ENCODE assay signal across 20 mouse cellular contexts in genomic region chr17:13695881-13696280, GRCm38 (mm10).
DNase-seq lines count a peak whose midpoint lies in the region; ATAC-seq and TF ChIP-seq lines count a peak whose summit lies in the region.
"Had no signal": no experiment of that assay in that cellular context is flagged by ENCODE, and none has a peak within 500 bp of the region (broad histone marks: within the 10 kb centered on the region; RNA-seq: fewer than 3 reads in every experiment).

No protein-coding gene starts in this region.

- H3K27me3 ChIP-seq in lung, postnatal 0 days (replicated peaks; ENCODE audit: insufficient read depth, low read length): no peaks in the 10 kb centered on the region
- H3K27me3 ChIP-seq in forebrain, postnatal 0 days (ENCODE audit: insufficient read depth, low read length): no peaks in the 10 kb centered on the region
- H3K27me3 ChIP-seq: embryonic facial prominence, embryonic 15.5 days; hindbrain, embryonic 13.5 days had no signal

- H3K4me2 ChIP-seq in lung, postnatal 0 days (replicated peaks; ENCODE audit: low read depth, low read length): no peak overlapping the region
- H3K4me2 ChIP-seq in forebrain, postnatal 0 days (ENCODE audit: low read depth): no peak overlapping the region
- H3K4me2 ChIP-seq: embryonic facial prominence, embryonic 15.5 days; hindbrain, embryonic 13.5 days had no signal

- peak; percentile 70 for DNase-seq in adipocyte (ENCODE audit: low spot score)
- peak; percentile 67 for DNase-seq in lung, adult 2 months
- DNase-seq in lung, postnatal 0 days (ENCODE audit: low spot score): peak; percentile 90
- DNase-seq in lung, postnatal 36 days: peak; percentile 89
- DNase-seq in left cerebral cortex, adult 8-10 months (ENCODE audit: low spot score in 2 of 2): no peak
- no peak for DNase-seq in forebrain, postnatal 0 days
- DNase-seq in ovary, postnatal 14 days (ENCODE audit: low spot score): no peak
- DNase-seq: adrenal gland, postnatal 36 days; cerebellum, adult 11 months; cerebellum, adult 8-10 months; cerebellum, postnatal 14 days; embryo, embryonic 11 days; gastrocnemius, postnatal 10 days; heart, postnatal 10 days had no signal

- H3K27ac ChIP-seq in lung, postnatal 0 days (ENCODE audit: low read length): peak overlapping the region; percentile 74
- no peak overlapping the region for H3K27ac ChIP-seq in forebrain, postnatal 0 days (ENCODE audit: low read depth, low read length)
- H3K27ac ChIP-seq: embryonic facial prominence, embryonic 15.5 days; forebrain, embryonic 10.5 days; heart, embryonic 10.5 days; hindbrain, embryonic 13.5 days had no signal

- TF ChIP-seq CTCF in lung, adult 2 months (IDR thresholded peaks at IDR 0.05; ENCODE audit: insufficient read depth, low read length): no peak
- TF ChIP-seq CTCF in lung, postnatal 0 days (IDR thresholded peaks at IDR 0.05): no peak
- no peak for TF ChIP-seq CTCF in forebrain, postnatal 0 days (IDR thresholded peaks at IDR 0.05; ENCODE audit: low read depth)

- no peak for TF ChIP-seq POLR2A in lung, adult 2 months (IDR thresholded peaks at IDR 0.05; ENCODE audit: borderline replicate concordance, extremely low read depth, low read depth, low read length)

- H3K4me3 ChIP-seq in lung, adult 2 months (replicated peaks; ENCODE audit: extremely low read depth, low read depth, low read length): no peak overlapping the region
- no peak overlapping the region for H3K4me3 ChIP-seq in lung, postnatal 0 days (ENCODE audit: low read depth, low read length)
- H3K4me3 ChIP-seq in forebrain, postnatal 0 days (ENCODE audit: low read depth, low read length): no peak overlapping the region
- H3K4me3 ChIP-seq: embryonic facial prominence, embryonic 15.5 days; erythroblast, embryonic 14.5 days; forebrain, embryonic 10.5 days; heart, embryonic 10.5 days; hindbrain, embryonic 13.5 days had no signal

- H3K9me3 ChIP-seq in lung, postnatal 0 days (ENCODE audit: low read length): no peaks in the 10 kb centered on the region
- no peaks in the 10 kb centered on the region for H3K9me3 ChIP-seq in forebrain, postnatal 0 days (ENCODE audit: low read length)
- H3K9me3 ChIP-seq: embryonic facial prominence, embryonic 15.5 days; forebrain, embryonic 10.5 days; heart, embryonic 10.5 days; hindbrain, embryonic 13.5 days had no signal

- 45% methylated on average over 5 of the region's 5 CpGs for WGBS in lung, adult 2 months
- 42% methylated on average over 5 of the region's 5 CpGs for WGBS in lung, postnatal 0 days
- WGBS in forebrain, postnatal 0 days: 71% methylated on average over 5 of the region's 5 CpGs

- H3K9ac ChIP-seq in lung, postnatal 0 days (replicated peaks; ENCODE audit: low read depth): no peak overlapping the region
- no peak overlapping the region for H3K9ac ChIP-seq in forebrain, postnatal 0 days
- H3K9ac ChIP-seq: embryonic facial prominence, embryonic 15.5 days; hindbrain, embryonic 13.5 days had no signal

- TF ChIP-seq EP300 in lung, postnatal 0 days (IDR thresholded peaks at IDR 0.05): peak; percentile 98

- no peaks in the 10 kb centered on the region for H3K36me3 ChIP-seq in lung, postnatal 0 days (ENCODE audit: insufficient read depth, low read length)
- no peaks in the 10 kb centered on the region for H3K36me3 ChIP-seq in forebrain, postnatal 0 days (ENCODE audit: insufficient read depth)
- H3K36me3 ChIP-seq: embryonic facial prominence, embryonic 15.5 days; forebrain, embryonic 10.5 days; heart, embryonic 10.5 days; hindbrain, embryonic 13.5 days had no signal

- peaks cover 29% of the 10 kb centered on the region for H3K4me1 ChIP-seq in lung, adult 2 months (ENCODE audit: control insufficient read depth, insufficient read depth, low read length)
- H3K4me1 ChIP-seq in lung, postnatal 0 days (ENCODE audit: insufficient read depth, low read depth, low read length): peaks cover 16% of the 10 kb centered on the region
- H3K4me1 ChIP-seq in forebrain, postnatal 0 days (ENCODE audit: insufficient read depth): no peaks in the 10 kb centered on the region

- ATAC-seq in lung, postnatal 0 days: peak; percentile 72
- ATAC-seq in forebrain, postnatal 0 days: no peak
- ATAC-seq: forebrain, embryonic 14.5 days had no signal

Comparison
In these comparisons a context has a peak if more than half of its experiments do, and no peak if none do; other contexts are left out.
1. DNase-seq: peak in adipocyte (single experiment), lung, adult 2 months (single experiment), lung, postnatal 0 days (single experiment) and lung, postnatal 36 days (single experiment); none in left cerebral cortex, adult 8-10 months (0 of 2), forebrain, postnatal 0 days (single experiment) and ovary, postnatal 14 days (single experiment).